Mouse (Mus musculus): ENCODE measurements around the gene C5ar2. TPM values are rescaled to one million over a fixed set of nuclear protein-coding genes. Genes with fewer than 3 reads are reported as not detected.

Gene C5ar2
- polyA plus RNA-seq, 1 experiment: 0.04 TPM

GRCm38 (mm10) chr7:16196616-16197015 is 47.3 kb downstream of the C5ar2 start:
- Histone ChIP-seq H3K9me3 (ENCODE audit: control insufficient read depth, low read length) (peaks cover 3% of the 10 kb centered on the region; the same call in 1 of the 2 replicates), H3K36me3 (ENCODE audit: control insufficient read depth) (peaks cover 18% of the 10 kb centered on the region), H3K4me3 (replicated peaks) (no peak overlapping the region), H3K27me3 (ENCODE audit: control insufficient read depth) (no peaks in the 10 kb centered on the region), H3K4me1 (ENCODE audit: control insufficient read depth) (peaks cover 7% of the 10 kb centered on the region)
- no peak for TF ChIP-seq TAL1 (IDR thresholded peaks at IDR 0.05; ENCODE audit: low read length)
- no peak for TF ChIP-seq GATA1 (IDR thresholded peaks at IDR 0.05; ENCODE audit: low read length)

GRCm38 (mm10) chr7:16193702-16194101 is 50.3 kb downstream of the C5ar2 start:
- Histone ChIP-seq H3K36me3 (ENCODE audit: control insufficient read depth) (peaks cover 10% of the 10 kb centered on the region), H3K4me3 (replicated peaks) (no peak overlapping the region), H3K9me3 (ENCODE audit: control insufficient read depth, low read length) (peaks cover 3% of the 10 kb centered on the region; the same call in 1 of the 2 replicates), H3K27me3 (ENCODE audit: control insufficient read depth) (no peaks in the 10 kb centered on the region; the same call in 1 of the 2 replicates), H3K4me1 (ENCODE audit: control insufficient read depth) (peaks cover 7% of the 10 kb centered on the region)
- no peak for TF ChIP-seq GATA1 (IDR thresholded peaks at IDR 0.05; ENCODE audit: low read length)
- TF ChIP-seq TAL1 (IDR thresholded peaks at IDR 0.05; ENCODE audit: low read length): no peak

- Histone ChIP-seq H3K4me1 (ENCODE audit: control insufficient read depth) (peaks cover 12% of the 10 kb centered on the region), H3K27me3 (ENCODE audit: control insufficient read depth) (no peaks in the 10 kb centered on the region; the same call in 1 of the 2 replicates), H3K36me3 (ENCODE audit: control insufficient read depth) (peaks cover 4% of the 10 kb centered on the region), H3K4me3 (replicated peaks) (no peak overlapping the region), H3K9me3 (ENCODE audit: control insufficient read depth, low read length) (peaks cover 3% of the 10 kb centered on the region; the same call in 1 of the 2 replicates)
- TF ChIP-seq GATA1 (IDR thresholded peaks at IDR 0.05; ENCODE audit: low read length) (no peak), TAL1 (IDR thresholded peaks at IDR 0.05; ENCODE audit: low read length) (no peak)
Measured at GRCm38 (mm10) chr7:16192315-16192714, 51.6 kb downstream of the C5ar2 start.

- Histone ChIP-seq H3K4me3 (replicated peaks) (no peak overlapping the region), H3K27me3 (ENCODE audit: control insufficient read depth) (no peaks in the 10 kb centered on the region; the same call in 1 of the 2 replicates), H3K9me3 (ENCODE audit: control insufficient read depth, low read length) (no peaks in the 10 kb centered on the region), H3K4me1 (ENCODE audit: control insufficient read depth) (peaks cover 12% of the 10 kb centered on the region), H3K36me3 (ENCODE audit: control insufficient read depth) (no peaks in the 10 kb centered on the region)
- TF ChIP-seq GATA1 (IDR thresholded peaks at IDR 0.05; ENCODE audit: low read length) (no peak), TAL1 (IDR thresholded peaks at IDR 0.05; ENCODE audit: low read length) (no peak)
Measured at GRCm38 (mm10) chr7:16187494-16187893, 56.5 kb downstream of the C5ar2 start.

Other genes starting within 250 kb of the C5ar2 start
- gene Bicra, start 196.2 kb downstream of the C5ar2 start, polyA plus RNA-seq (2012): 2.1 TPM in 2 replicates
- 0.01 TPM in 1 of 2 replicates, not detected in the other for gene Zfp541, start 182.3 kb downstream of the C5ar2 start, polyA plus RNA-seq (2012)
- 42.0 and 85.6 TPM in 2 replicates for gene Napa, start 145.7 kb downstream of the C5ar2 start, polyA plus RNA-seq (2012)
- 1.3 and 2.1 TPM in 2 replicates for gene Kptn, start 124.3 kb downstream of the C5ar2 start, polyA plus RNA-seq (2012)
- not detected in 2 replicates for gene Slc8a2, start 114.3 kb downstream of the C5ar2 start, polyA plus RNA-seq (2012)
- gene Meis3, start 69.1 kb downstream of the C5ar2 start, polyA plus RNA-seq (2012): 0.07 TPM in 1 of 2 replicates, not detected in the other
- gene Dhx34, start 22.1 kb downstream of the C5ar2 start, polyA plus RNA-seq (2012): 1.7 and 2.0 TPM in 2 replicates
- 0.02 TPM in 1 of 2 replicates, not detected in the other for gene C5ar1, start 15.4 kb upstream of the C5ar2 start, polyA plus RNA-seq (2012)
- gene Inafm1, start 29.5 kb upstream of the C5ar2 start, polyA plus RNA-seq (2012): 7.8 and 7.9 TPM in 2 replicates
- gene Ccdc9, start 42.6 kb upstream of the C5ar2 start, polyA plus RNA-seq (2012): 6.3 and 7.0 TPM in 2 replicates
- 63.0 and 92.9 TPM in 2 replicates for gene Bbc3, start 64.2 kb upstream of the C5ar2 start, polyA plus RNA-seq (2012)
- gene Sae1, start 143.7 kb upstream of the C5ar2 start, polyA plus RNA-seq (2012): 1.8 and 2.0 TPM in 2 replicates
- gene Zc3h4, start 156.8 kb upstream of the C5ar2 start, polyA plus RNA-seq (2012): 12.0 and 13.6 TPM in 2 replicates
- 11.3 and 15.4 TPM in 2 replicates for gene Tmem160, start 208.6 kb upstream of the C5ar2 start, polyA plus RNA-seq (2012)
- gene Npas1, start 233.6 kb upstream of the C5ar2 start, polyA plus RNA-seq (2012): not detected in 2 replicates